Mouse (Mus musculus): ENCODE measurements around the gene Kcnab3. TPM values are rescaled to one million over a fixed set of nuclear protein-coding genes. Genes with fewer than 3 reads are reported as not detected.

Gene Kcnab3
- polyA plus RNA-seq, 1 experiment from 2014 or later, result 0.89 TPM

DNA sequence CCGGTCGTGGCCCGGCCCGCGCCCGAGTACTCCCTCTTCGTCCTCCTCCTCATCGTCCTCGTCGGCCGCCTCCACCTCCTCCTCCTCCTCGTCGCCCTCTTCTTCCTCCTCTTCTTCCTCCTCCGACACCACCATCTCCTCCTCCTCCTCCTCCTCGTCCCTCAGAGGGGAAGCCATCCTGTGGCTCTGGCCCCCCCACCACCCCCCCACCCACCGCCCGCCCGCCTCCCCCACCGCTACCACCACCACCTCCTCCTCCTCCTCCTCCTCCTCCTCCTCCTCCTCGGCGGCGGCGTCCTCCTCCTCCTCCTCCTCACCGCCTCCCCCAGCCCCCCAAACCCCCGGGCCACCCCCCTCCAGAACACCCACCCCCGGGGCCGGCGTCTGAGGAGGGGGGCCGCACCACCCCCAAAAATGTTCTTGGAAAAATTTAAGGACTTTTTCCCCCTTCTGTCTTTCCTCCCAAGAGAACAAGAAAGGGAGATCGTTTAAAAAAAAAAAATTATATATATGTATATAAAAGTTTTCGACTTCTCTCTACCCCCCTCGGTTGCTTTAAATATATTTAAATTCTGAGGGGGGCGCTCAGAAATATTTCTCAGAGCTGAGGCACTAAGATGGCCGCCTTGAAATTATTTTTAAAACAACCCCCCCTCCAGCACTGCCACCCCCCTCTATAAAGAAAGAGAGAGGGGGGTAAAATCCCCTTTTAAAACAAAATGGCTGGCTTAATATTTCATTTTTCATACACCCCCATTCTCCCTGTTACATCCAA is 43.3 kb downstream of the Kcnab3 start, which contains the start of gene Chd3:
TSS of gene Chd3 (minus strand) at position 192 of the 775 bp plus-strand sequence.
- Histone ChIP-seq H3K4me3 (ENCODE audit: low read depth, low read length) (peak within 1 kb of the TSS; percentile 95), H3K4me1 (ENCODE audit: insufficient read depth) (peaks cover 38% of the 10 kb centered on the region), H3K4me2 (peak within 1 kb of the TSS; percentile 97), H3K9ac (peak within 1 kb of the TSS; percentile 99), H3K27ac (ENCODE audit: low read depth) (peak within 1 kb of the TSS; percentile 100), H3K36me3 (ENCODE audit: insufficient read depth) (peaks cover 19% of the 10 kb centered on the region), H3K27me3 (ENCODE audit: insufficient read depth, low read length) (no peaks in the 10 kb centered on the region), H3K9me3 (ENCODE audit: low read depth, low read length) (no peaks in the 10 kb centered on the region)
- whole genome bisulfite sequencing, result 3% methylated on average over 17 of the region's 34 CpGs
- no peak for TF ChIP-seq CTCF (IDR thresholded peaks at IDR 0.05; ENCODE audit: low read depth)
- DNase-seq (peak; percentile 51), ATAC-seq (ENCODE audit: insufficient read depth) (no peak)

DNA sequence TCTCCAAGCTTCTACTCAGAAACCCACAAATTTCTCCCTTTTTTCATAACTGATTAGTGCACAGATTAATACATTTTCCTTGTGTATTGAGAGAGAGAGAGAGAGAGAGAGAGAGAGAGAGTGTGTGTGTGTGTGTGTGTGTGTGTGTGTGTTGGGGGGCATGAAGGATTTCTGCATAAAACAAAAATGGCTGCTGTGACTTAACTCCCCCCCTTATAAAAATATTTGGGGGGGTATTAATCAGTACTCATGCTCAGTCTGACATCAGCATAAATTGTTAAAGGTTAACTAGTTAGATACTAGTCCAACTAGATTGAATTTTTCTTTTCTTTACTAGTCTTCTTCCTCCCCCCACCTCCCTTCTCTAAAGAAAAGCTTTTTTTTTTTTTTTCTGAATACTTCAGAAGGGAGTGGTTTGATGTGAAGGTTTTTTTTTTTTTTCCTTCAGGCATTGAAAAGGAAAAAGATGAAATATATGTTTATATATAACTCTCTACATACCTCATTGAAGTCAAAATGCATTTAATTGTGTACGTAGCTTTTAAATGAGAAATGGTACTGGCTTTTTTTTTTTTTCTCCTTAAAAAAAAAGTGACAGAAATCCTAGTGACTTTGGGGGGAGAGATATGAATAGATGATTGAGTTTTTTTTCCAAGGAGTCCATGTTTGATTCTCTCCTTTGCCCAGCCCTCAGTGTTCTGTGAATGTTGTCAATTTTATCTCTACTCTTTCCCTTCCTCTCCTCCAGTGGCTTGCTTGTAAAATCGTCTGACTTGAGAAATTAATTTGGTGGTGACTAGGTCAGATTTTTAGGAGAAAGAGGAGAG is 44.1 kb downstream of the Kcnab3 start:
- Histone ChIP-seq H3K4me1 (ENCODE audit: insufficient read depth) (peaks cover 30% of the 10 kb centered on the region), H3K36me3 (ENCODE audit: insufficient read depth) (peaks cover 19% of the 10 kb centered on the region), H3K27me3 (ENCODE audit: insufficient read depth, low read length) (no peaks in the 10 kb centered on the region), H3K9ac (peak overlapping the region; percentile 99), H3K4me3 (ENCODE audit: low read depth, low read length) (peak overlapping the region; percentile 95), H3K9me3 (ENCODE audit: low read depth, low read length) (no peaks in the 10 kb centered on the region), H3K27ac (ENCODE audit: low read depth) (peak overlapping the region; percentile 100), H3K4me2 (peak overlapping the region; percentile 97)
- TF ChIP-seq CTCF (IDR thresholded peaks at IDR 0.05; ENCODE audit: low read depth), result no peak
- DNase-seq, result peak; percentile 39
- no peak for ATAC-seq (ENCODE audit: insufficient read depth)
- 12% methylated on average over 2 of the region's 2 CpGs for WGBS

DNA sequence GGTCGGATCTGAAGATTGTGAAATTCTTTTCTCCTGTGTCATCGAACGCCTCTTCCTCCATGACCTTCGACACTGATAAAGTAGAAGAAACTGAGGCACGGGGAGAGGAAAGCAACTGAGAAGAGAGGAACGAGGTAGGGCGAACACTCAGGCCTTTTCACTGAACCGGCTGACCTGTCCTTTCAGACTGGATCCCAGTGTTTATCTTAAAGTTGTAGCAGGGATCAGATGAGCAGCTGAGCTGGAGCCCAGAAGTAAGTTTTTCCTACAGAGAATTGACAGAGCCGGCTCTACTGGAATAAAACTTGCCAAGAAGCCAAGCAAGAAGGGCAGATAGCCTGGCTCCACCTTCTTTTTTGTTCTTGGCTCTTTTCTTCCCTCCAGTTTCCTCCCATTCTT is 44.8 kb downstream of the Kcnab3 start:
- no peaks in the 10 kb centered on the region for H3K9me3 ChIP-seq (ENCODE audit: low read depth, low read length)
- peak overlapping the region; percentile 5; the same call in 1 of the 2 replicates for H3K4me3 ChIP-seq (ENCODE audit: low read depth, low read length)
- WGBS, result 14% methylated on average over 9 of the region's 9 CpGs
- H3K4me2 ChIP-seq, result peak overlapping the region; percentile 51
- no peaks in the 10 kb centered on the region for H3K27me3 ChIP-seq (ENCODE audit: insufficient read depth, low read length)
- H3K4me1 ChIP-seq (ENCODE audit: insufficient read depth), result peaks cover 23% of the 10 kb centered on the region
- peaks cover 22% of the 10 kb centered on the region for H3K36me3 ChIP-seq (ENCODE audit: insufficient read depth)
- ATAC-seq (ENCODE audit: insufficient read depth) (no peak), DNase-seq (peak; percentile 59)
- peak overlapping the region; percentile 81 for H3K27ac ChIP-seq (ENCODE audit: low read depth)
- TF ChIP-seq CTCF (IDR thresholded peaks at IDR 0.05; ENCODE audit: low read depth), result no peak
- H3K9ac ChIP-seq, result 0 out of 2 replicates have a peak overlapping the region, but pooled peaks have one; percentile 6

DNA sequence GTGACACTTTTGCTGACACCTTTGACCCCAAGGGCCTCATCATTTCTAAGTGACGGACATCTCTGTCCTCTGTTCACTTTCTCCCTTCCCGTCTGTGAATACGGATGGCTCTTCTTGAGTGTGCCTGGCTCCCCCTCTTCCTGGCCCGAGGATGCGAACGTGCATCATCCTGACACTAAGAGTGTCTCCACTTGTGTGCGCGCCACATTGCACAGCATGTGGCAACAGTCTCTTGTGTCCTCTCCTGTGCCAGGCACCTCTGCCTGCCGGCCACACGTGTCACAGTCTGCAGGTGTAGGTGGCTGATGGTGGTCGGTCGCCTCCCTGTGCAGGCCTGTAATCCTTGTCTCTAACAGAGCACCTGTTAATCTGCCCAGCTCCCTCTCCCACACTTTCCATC is 45.5 kb downstream of the Kcnab3 start:
- WGBS, result 43% methylated on average over 12 of the region's 12 CpGs
- TF ChIP-seq CTCF (IDR thresholded peaks at IDR 0.05; ENCODE audit: low read depth), result no peak
- Histone ChIP-seq H3K9ac (peak overlapping the region; percentile 11; the same call in 1 of the 2 replicates), H3K9me3 (ENCODE audit: low read depth, low read length) (no peaks in the 10 kb centered on the region), H3K36me3 (ENCODE audit: insufficient read depth) (peaks cover 25% of the 10 kb centered on the region), H3K27me3 (ENCODE audit: insufficient read depth, low read length) (no peaks in the 10 kb centered on the region), H3K27ac (ENCODE audit: low read depth) (peak overlapping the region; percentile 72), H3K4me2 (peak overlapping the region; percentile 51), H3K4me1 (ENCODE audit: insufficient read depth) (peaks cover 20% of the 10 kb centered on the region), H3K4me3 (ENCODE audit: low read depth, low read length) (peak overlapping the region; percentile 11; the same call in 1 of the 2 replicates)
- ATAC-seq (ENCODE audit: insufficient read depth) (no peak), DNase-seq (no peak)

DNA sequence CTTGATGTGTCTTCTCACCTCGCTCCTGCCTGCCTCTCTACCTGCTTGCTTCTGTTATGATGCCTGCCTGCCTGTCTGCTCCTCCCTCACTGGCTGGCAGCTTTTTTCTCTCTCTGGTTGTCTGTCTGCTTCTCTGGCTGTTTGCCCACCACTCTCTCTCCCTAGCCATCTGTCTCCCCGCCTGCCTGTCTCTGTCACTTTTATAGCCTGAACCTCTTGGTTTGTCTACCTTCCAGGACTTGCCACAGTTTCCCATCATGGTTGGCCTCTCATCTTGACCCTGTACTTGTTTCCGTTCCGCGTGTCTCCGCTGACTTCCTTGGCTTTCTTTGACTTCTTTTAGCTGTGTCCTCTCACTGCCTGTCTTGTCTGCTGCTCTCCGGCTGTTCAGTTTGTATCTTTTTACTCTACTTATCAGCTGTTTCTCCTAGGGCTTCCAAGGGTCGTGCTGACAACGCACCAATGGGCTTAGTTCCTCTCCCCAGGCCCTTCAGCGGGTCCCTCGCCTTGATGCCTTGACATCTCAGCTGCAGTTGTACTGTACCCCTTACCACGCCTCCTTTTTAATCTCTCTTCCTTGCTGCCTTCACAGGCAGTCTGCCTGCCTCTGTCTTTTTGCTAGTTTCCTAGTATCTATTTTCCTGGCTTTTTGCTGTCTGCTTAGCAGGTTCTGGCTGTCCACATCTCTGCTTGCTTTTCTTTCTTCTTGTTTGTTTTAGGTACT is 46.2 kb downstream of the Kcnab3 start:
- Histone ChIP-seq H3K9me3 (ENCODE audit: low read depth, low read length) (no peaks in the 10 kb centered on the region), H3K4me2 (peak overlapping the region; percentile 51), H3K9ac (peak overlapping the region; percentile 11; the same call in 1 of the 2 replicates), H3K4me1 (ENCODE audit: insufficient read depth) (peaks cover 20% of the 10 kb centered on the region), H3K4me3 (ENCODE audit: low read depth, low read length) (peak overlapping the region; percentile 11), H3K27me3 (ENCODE audit: insufficient read depth, low read length) (no peaks in the 10 kb centered on the region), H3K27ac (ENCODE audit: low read depth) (peak overlapping the region; percentile 72; the same call in 1 of the 2 replicates), H3K36me3 (ENCODE audit: insufficient read depth) (peaks cover 25% of the 10 kb centered on the region)
- no peak for ATAC-seq (ENCODE audit: insufficient read depth)
- no peak for TF ChIP-seq CTCF (IDR thresholded peaks at IDR 0.05; ENCODE audit: low read depth)
- 23% methylated on average over 12 of the region's 12 CpGs for WGBS
- peak; percentile 22 for DNase-seq

DNA sequence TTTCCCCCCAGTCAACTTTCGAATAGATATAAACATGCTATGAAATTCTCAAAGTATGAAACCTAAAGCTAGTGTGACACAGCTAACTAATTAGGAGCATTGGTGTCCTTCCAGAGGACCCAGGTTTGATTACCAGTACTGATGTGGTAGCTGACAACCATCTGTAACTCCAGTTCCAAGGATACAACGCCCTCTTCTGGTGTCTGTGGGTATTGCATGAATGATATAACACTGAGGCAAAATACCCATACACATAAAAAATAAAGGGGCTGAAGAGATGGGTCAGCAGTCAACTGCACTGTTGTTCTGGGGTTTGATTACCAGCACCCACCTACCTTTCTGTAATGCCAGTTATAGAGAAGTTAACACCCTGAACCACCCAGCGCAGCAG is 46.7 kb downstream of the Kcnab3 start:
- DNase-seq (peak; percentile 50), ATAC-seq (ENCODE audit: insufficient read depth) (no peak)
- peak overlapping the region; percentile 51 for H3K4me2 ChIP-seq
- WGBS, result 49% methylated on average over 3 of the region's 3 CpGs
- H3K9ac ChIP-seq, result 0 out of 2 replicates have a peak overlapping the region, but pooled peaks have one; percentile 8
- peak; percentile 60 for TF ChIP-seq CTCF (IDR thresholded peaks at IDR 0.05; ENCODE audit: low read depth)
- peaks cover 27% of the 10 kb centered on the region for H3K36me3 ChIP-seq (ENCODE audit: insufficient read depth)
- peaks cover 15% of the 10 kb centered on the region for H3K4me1 ChIP-seq (ENCODE audit: insufficient read depth)
- H3K9me3 ChIP-seq (ENCODE audit: low read depth, low read length), result no peaks in the 10 kb centered on the region
- no peaks in the 10 kb centered on the region for H3K27me3 ChIP-seq (ENCODE audit: insufficient read depth, low read length)
- H3K4me3 ChIP-seq (ENCODE audit: low read depth, low read length), result 0 out of 2 replicates have a peak overlapping the region, but pooled peaks have one; percentile 11
- H3K27ac ChIP-seq (ENCODE audit: low read depth), result peak overlapping the region; percentile 72; the same call in 1 of the 2 replicates
